In genomic region chr8:91304481-91305386, GRCm38 (mm10) we compare ENCODE assay signal across 9 mouse cellular contexts. TPM values are rescaled to one million over a fixed set of nuclear protein-coding genes. Genes with fewer than 3 reads are reported as not detected.
A peak's percentile ranks its signal among the peaks of the same experiment; 100 is the strongest.
DNase-seq lines count a peak whose midpoint lies in the region; ATAC-seq and TF ChIP-seq lines count a peak whose summit lies in the region.
"Had no signal": no experiment of that assay in that cellular context is flagged by ENCODE, and none has a peak within 500 bp of the region (broad histone marks: within the 10 kb centered on the region; RNA-seq: fewer than 3 reads in every experiment).

No protein-coding gene starts in this region.

- ATAC-seq in kidney, embryonic 16.5 days (ENCODE audit: low FRiP score, low TSS enrichment), result no peak
- no peak for ATAC-seq in limb, embryonic 11.5 days (ENCODE audit: insufficient number of reproducible peaks, low FRiP score, low TSS enrichment, low read depth)

- no peak for TF ChIP-seq EP300 in ES-Bruce4 (IDR thresholded peaks at IDR 0.05; ENCODE audit: insufficient read depth, low read depth, low read length)

- no peak for TF ChIP-seq POLR2A in ES-Bruce4 (IDR thresholded peaks at IDR 0.05; ENCODE audit: insufficient read depth, low read length)

- H3K4me1 ChIP-seq in kidney, embryonic 16.5 days (ENCODE audit: insufficient read depth, low read length), result no peaks in the 10 kb centered on the region
- H3K4me1 ChIP-seq in ES-Bruce4 (ENCODE audit: control insufficient read depth, insufficient read depth, low read length), result no peaks in the 10 kb centered on the region
- peaks cover 14% of the 10 kb centered on the region for H3K4me1 ChIP-seq in limb, embryonic 11.5 days (ENCODE audit: control insufficient read depth, insufficient read depth, low read length)

- peak; percentile 39 for TF ChIP-seq CTCF in ES-Bruce4 (IDR thresholded peaks at IDR 0.05; ENCODE audit: low read depth, low read length)

- DNase-seq in kidney, postnatal 4 days, result peak; percentile 28 to 36
- DNase-seq in ZHBTc4 (ENCODE audit: low read depth, low spot score), result peak; percentile 29
- DNase-seq in limb, embryonic 11.5 days (ENCODE audit: low spot score), result peak; percentile 71
- no peak for DNase-seq in adrenal gland, postnatal 10 days
- DNase-seq in adipocyte (ENCODE audit: low spot score), result no peak
- DNase-seq: kidney, adult 8-10 months had no signal

- peaks cover 4% of the 10 kb centered on the region; the same call in 1 of the 2 replicates for H3K36me3 ChIP-seq in kidney, embryonic 16.5 days (ENCODE audit: insufficient read depth, low read length)
- no peaks in the 10 kb centered on the region for H3K36me3 ChIP-seq in ES-Bruce4 (ENCODE audit: control insufficient read depth, insufficient read depth, low read length, poor library complexity, severe bottlenecking)
- H3K36me3 ChIP-seq in limb, embryonic 11.5 days (ENCODE audit: control insufficient read depth, insufficient read depth, low read length), result no peaks in the 10 kb centered on the region

- H3K4me3 ChIP-seq in kidney, embryonic 16.5 days (ENCODE audit: low read length), result no peak overlapping the region
- no peak overlapping the region for H3K4me3 ChIP-seq in ES-Bruce4 (ENCODE audit: low read depth, low read length)
- H3K4me3 ChIP-seq in limb, embryonic 11.5 days (ENCODE audit: low read depth, low read length), result no peak overlapping the region

- WGBS in kidney, embryonic 16.5 days, result 74% methylated on average over 17 of the region's 17 CpGs
- 17% methylated on average over 17 of the region's 17 CpGs for WGBS in limb, embryonic 11.5 days

- no peaks in the 10 kb centered on the region for H3K9me3 ChIP-seq in kidney, embryonic 16.5 days (ENCODE audit: low read length)
- no peaks in the 10 kb centered on the region for H3K9me3 ChIP-seq in ES-Bruce4 (replicated peaks; ENCODE audit: control insufficient read depth, insufficient read depth, low read length, poor library complexity, severe bottlenecking)
- H3K9me3 ChIP-seq in limb, embryonic 11.5 days (ENCODE audit: control insufficient read depth, low read length), result no peaks in the 10 kb centered on the region
- H3K9me3 ChIP-seq: G1E had no signal

- no peak overlapping the region for H3K27ac ChIP-seq in kidney, embryonic 16.5 days (ENCODE audit: low read length)
- no peak overlapping the region for H3K27ac ChIP-seq in ES-Bruce4 (ENCODE audit: insufficient read depth, low read length)
- H3K27ac ChIP-seq in limb, embryonic 11.5 days (replicated peaks; ENCODE audit: low read depth, low read length), result no peak overlapping the region

- no peak overlapping the region for H3K9ac ChIP-seq in kidney, embryonic 16.5 days (replicated peaks; ENCODE audit: low read length)
- peak overlapping the region; percentile 11; the same call in 1 of the 2 replicates for H3K9ac ChIP-seq in ES-Bruce4 (ENCODE audit: low read depth, poor library complexity, severe bottlenecking)
- H3K9ac ChIP-seq in limb, embryonic 11.5 days (ENCODE audit: low read length), result no peak overlapping the region

- H3K27me3 ChIP-seq in kidney, embryonic 16.5 days (ENCODE audit: insufficient read depth, low read length), result no peaks in the 10 kb centered on the region
- no peaks in the 10 kb centered on the region for H3K27me3 ChIP-seq in ES-Bruce4 (ENCODE audit: control insufficient read depth, insufficient read depth, low read length, poor library complexity, severe bottlenecking)
- no peaks in the 10 kb centered on the region for H3K27me3 ChIP-seq in limb, embryonic 11.5 days (ENCODE audit: control insufficient read depth, insufficient read depth, low read length)

- no peak overlapping the region for H3K4me2 ChIP-seq in kidney, embryonic 16.5 days (replicated peaks; ENCODE audit: low read depth, low read length)
- no peak overlapping the region for H3K4me2 ChIP-seq in limb, embryonic 11.5 days (ENCODE audit: low read depth, severe bottlenecking)

RNA-seq across cellular contexts. Expression of gene Rpgrip1l, which starts 8.3 kb away (rescaled TPM):
- 6.7 and 7.9 TPM in 2 replicates for polyA plus RNA-seq in kidney, embryonic 16.5 days (2015; fragmentation: Nextera tagmentation; extraction: Ambion mirVana)
- 6.1 and 9.9 TPM in 2 replicates for polyA plus RNA-seq in ES-Bruce4 (2011; ENCODE audit: insufficient read depth, insufficient read length, low read depth, missing spikeins)
- 15.4 and 16.2 TPM in 2 replicates for polyA plus RNA-seq in limb, embryonic 11.5 days (2014; fragmentation: Nextera tagmentation; extraction: Ambion mirVana)
- 1 to 10 TPM; 5.8 to 6.2 TPM for total RNA-seq in adrenal gland, postnatal 10 days (2021)

RNA-seq across cellular contexts. Expression of gene Fto, which starts 8.6 kb away (rescaled TPM):
- 89.0 and 99.4 TPM in 2 replicates for polyA plus RNA-seq in kidney, embryonic 16.5 days (2015; fragmentation: Nextera tagmentation; extraction: Ambion mirVana)
- polyA plus RNA-seq in ES-Bruce4 (2011; ENCODE audit: insufficient read depth, insufficient read length, low read depth, missing spikeins), result 58.5 and 61.2 TPM in 2 replicates
- 97.3 and 100 TPM in 2 replicates for polyA plus RNA-seq in limb, embryonic 11.5 days (2014; fragmentation: Nextera tagmentation; extraction: Ambion mirVana)
- 10 to 100 TPM; 64.6 to 79.4 TPM for total RNA-seq in adrenal gland, postnatal 10 days (2021)

Comparison
In these comparisons a context has a peak if more than half of its experiments do, and no peak if none do; other contexts are left out.
1. DNase-seq: peak in kidney, postnatal 4 days (2 of 2), ZHBTc4 (single experiment) and limb, embryonic 11.5 days (single experiment); none in adrenal gland, postnatal 10 days (single experiment) and adipocyte (single experiment).